In the genomic region with DNA sequence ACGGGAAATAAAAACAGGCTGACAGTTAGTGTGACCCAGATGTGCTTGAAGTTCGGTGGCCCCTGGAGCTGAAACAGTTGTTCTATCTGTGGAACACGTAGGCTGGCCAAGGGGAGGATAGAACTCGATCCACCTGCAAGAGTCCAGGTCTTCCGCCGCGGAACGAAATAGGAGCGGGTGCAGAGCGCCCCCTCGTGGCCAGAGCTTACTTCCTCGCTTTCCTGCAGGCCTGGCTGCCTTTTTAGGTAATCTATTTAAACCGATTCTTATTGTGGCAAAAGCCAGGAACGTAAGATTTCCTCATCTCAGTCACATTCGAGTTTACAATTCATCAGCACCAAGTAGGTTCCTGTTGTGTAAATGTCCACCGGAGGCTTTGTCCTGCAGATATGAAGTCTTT, we compare ENCODE assay signal across 10 mouse cellular contexts. TPM values are rescaled to one million over a fixed set of nuclear protein-coding genes. Genes with fewer than 3 reads are reported as not detected.
DNase-seq lines count a peak whose midpoint lies in the region; ATAC-seq lines count a peak whose summit lies in the region.
"Had no signal": no experiment of that assay in that cellular context is flagged by ENCODE, and none has a peak within 500 bp of the region (broad histone marks: within the 10 kb centered on the region; RNA-seq: fewer than 3 reads in every experiment).

No protein-coding gene starts in this region.

- H3K9ac ChIP-seq in heart, embryonic 12.5 days = no peak overlapping the region
- no peak overlapping the region for H3K9ac ChIP-seq in midbrain, embryonic 11.5 days (ENCODE audit: low read length)
- H3K9ac ChIP-seq: lung, embryonic 15.5 days had no signal

- peaks cover 17% of the 10 kb centered on the region for H3K4me1 ChIP-seq in heart, embryonic 12.5 days (replicated peaks)
- peaks cover 13% of the 10 kb centered on the region for H3K4me1 ChIP-seq in midbrain, embryonic 11.5 days (ENCODE audit: control insufficient read depth, insufficient read depth, low read length)

- H3K4me2 ChIP-seq in heart, embryonic 12.5 days = peak overlapping the region; percentile 31; the same call in 1 of the 2 replicates
- H3K4me2 ChIP-seq in midbrain, embryonic 11.5 days = no peak overlapping the region
- H3K4me2 ChIP-seq: lung, embryonic 15.5 days had no signal

- H3K27ac ChIP-seq in heart, embryonic 12.5 days (ENCODE audit: poor library complexity, severe bottlenecking) = no peak overlapping the region
- no peak overlapping the region for H3K27ac ChIP-seq in midbrain, embryonic 11.5 days (ENCODE audit: low read depth, low read length)
- H3K27ac ChIP-seq: lung, embryonic 15.5 days had no signal

- 4% methylated on average over 16 of the region's 16 CpGs for whole genome bisulfite sequencing in heart, embryonic 12.5 days
- WGBS in midbrain, embryonic 11.5 days = 5% methylated on average over 16 of the region's 16 CpGs

- ATAC-seq in cerebellum, adult (ENCODE audit: insufficient number of reproducible peaks, low FRiP score, low TSS enrichment) = no peak
- ATAC-seq in heart, embryonic 12.5 days (ENCODE audit: insufficient number of reproducible peaks, low FRiP score) = no peak
- no peak for ATAC-seq in midbrain, embryonic 11.5 days (ENCODE audit: low FRiP score)
- ATAC-seq: Patski had no signal

- H3K36me3 ChIP-seq in heart, embryonic 12.5 days = no peaks in the 10 kb centered on the region
- no peaks in the 10 kb centered on the region for H3K36me3 ChIP-seq in midbrain, embryonic 11.5 days (ENCODE audit: control insufficient read depth, insufficient read depth, low read length)
- H3K36me3 ChIP-seq: lung, embryonic 15.5 days had no signal

- H3K4me3 ChIP-seq in heart, embryonic 12.5 days = no peak overlapping the region
- H3K4me3 ChIP-seq in midbrain, embryonic 11.5 days (ENCODE audit: low read depth, low read length) = no peak overlapping the region
- H3K4me3 ChIP-seq: lung, embryonic 15.5 days had no signal

- no peaks in the 10 kb centered on the region; the same call in 1 of the 2 replicates for H3K9me3 ChIP-seq in heart, embryonic 12.5 days (replicated peaks)
- no peaks in the 10 kb centered on the region for H3K9me3 ChIP-seq in midbrain, embryonic 11.5 days (ENCODE audit: control insufficient read depth, low read length)
- H3K9me3 ChIP-seq: lung, embryonic 15.5 days had no signal

- peaks cover 72% of the 10 kb centered on the region for H3K27me3 ChIP-seq in heart, embryonic 12.5 days (replicated peaks)
- H3K27me3 ChIP-seq in midbrain, embryonic 11.5 days (ENCODE audit: control insufficient read depth, insufficient read depth, low read length) = peaks cover 42% of the 10 kb centered on the region

- DNase-seq in cerebellum, adult 11 months = peak; percentile 83
- peak; percentile 76 for DNase-seq in R1 (ENCODE audit: low read depth, low spot score)
- peak; percentile 81 to 90 for DNase-seq in cerebellum, postnatal 4 days (ENCODE audit: low spot score in 2 of 2)
- peak; percentile 78 to 95 for DNase-seq in layer of hippocampus, postnatal 25 days (ENCODE audit: extremely low spot score in 1 of 2, low spot score in 1 of 2)
- DNase-seq in midbrain, embryonic 11.5 days (ENCODE audit: low spot score, missing footprints) = peak; percentile 98
- peak; percentile 57 to 76 for DNase-seq in spleen, postnatal 14 days (ENCODE audit: low spot score in 2 of 2)

RNA-seq across cellular contexts. Expression of a gene that starts 2.6 kb away (rescaled TPM):
- 0.24 and 0.28 TPM in 2 replicates for polyA plus RNA-seq in heart, embryonic 12.5 days (2016; fragmentation: Nextera tagmentation; extraction: Ambion mirVana)
- 10 to 100 TPM; 67.2 to 78.5 TPM for total RNA-seq in layer of hippocampus, postnatal 25 days (2021)
- polyA plus RNA-seq in midbrain, embryonic 11.5 days (2014; fragmentation: Nextera tagmentation; extraction: Ambion mirVana) = 5.1 and 5.2 TPM in 2 replicates

RNA-seq across cellular contexts. Expression of a gene that starts 35.3 kb away (rescaled TPM):
- 0.08 and 0.11 TPM in 2 replicates for polyA plus RNA-seq in heart, embryonic 12.5 days (2016; fragmentation: Nextera tagmentation; extraction: Ambion mirVana)
- under 1 TPM in 1 of 2 experiments, not detected in 1; 0.10 TPM for total RNA-seq in layer of hippocampus, postnatal 25 days (2021)
- 0.05 and 0.33 TPM in 2 replicates for polyA plus RNA-seq in midbrain, embryonic 11.5 days (2014; fragmentation: Nextera tagmentation; extraction: Ambion mirVana)
- polyA plus RNA-seq: Patski had no signal
